Mouse (Mus musculus): Measurements from ENCODE around the gene 4933416C03Rik.

4933416C03Rik gene

GRCm38 (mm10) chr10:116113867-116114474 is at the start of gene 4933416C03Rik:
Gene 4933416C03Rik, minus strand, starts transcription at chr10:116113917.
- DNase-seq (ENCODE audit: low spot score in 2 of 2): no peak

DNA sequence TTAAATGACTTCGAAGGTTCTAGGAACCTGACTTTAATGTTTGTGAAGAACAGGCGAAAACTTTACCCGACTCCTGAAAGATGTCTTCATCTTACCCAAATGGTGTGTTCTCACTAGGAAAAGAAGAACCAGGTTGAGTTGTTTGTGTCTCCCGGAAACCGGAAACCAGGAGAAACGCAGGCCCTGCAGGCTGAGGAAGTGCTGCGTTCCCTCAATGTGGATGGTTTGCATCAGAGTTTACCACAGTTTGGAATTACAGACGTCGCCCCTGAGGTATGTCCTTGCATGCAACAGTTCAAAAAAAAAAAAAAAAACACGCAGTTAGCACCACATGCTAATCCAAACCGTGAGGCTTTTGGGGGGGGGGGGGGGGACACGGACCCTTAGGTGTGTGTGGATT is 48.6 kb upstream of the 4933416C03Rik start:
- no peak for DNase-seq (ENCODE audit: low spot score in 2 of 2)

DNA sequence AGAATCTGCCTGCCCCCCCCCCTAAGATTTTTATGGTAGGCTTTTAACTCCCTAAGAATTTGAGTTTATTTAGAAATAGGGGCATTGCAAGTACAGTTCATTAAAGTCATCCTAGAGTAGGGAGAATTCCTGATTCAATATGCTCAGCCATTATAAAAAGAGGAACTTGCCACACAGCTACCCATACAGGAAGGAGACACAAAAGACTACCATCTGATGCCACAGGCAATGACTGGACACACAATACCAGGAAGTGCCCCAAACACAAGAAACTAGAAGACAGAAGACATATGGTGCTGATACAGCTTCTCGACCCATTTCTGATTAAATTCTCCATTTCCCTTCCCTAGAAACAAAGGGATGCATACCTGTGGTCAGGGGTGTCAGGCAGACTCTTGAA is 43.0 kb upstream of the 4933416C03Rik start:
- DNase-seq (ENCODE audit: low spot score in 2 of 2): no peak

GRCm38 (mm10) chr10:116154707-116155106 is 41.0 kb upstream of the 4933416C03Rik start:
- no peak for DNase-seq (ENCODE audit: low spot score in 2 of 2)

GRCm38 (mm10) chr10:116146091-116146490 is 32.4 kb upstream of the 4933416C03Rik start:
- DNase-seq (ENCODE audit: low spot score in 2 of 2): no peak

- DNase-seq (ENCODE audit: low spot score in 2 of 2): no peak
Observed at GRCm38 (mm10) chr10:116143684-116144083, 30.0 kb upstream of the 4933416C03Rik start.

DNA sequence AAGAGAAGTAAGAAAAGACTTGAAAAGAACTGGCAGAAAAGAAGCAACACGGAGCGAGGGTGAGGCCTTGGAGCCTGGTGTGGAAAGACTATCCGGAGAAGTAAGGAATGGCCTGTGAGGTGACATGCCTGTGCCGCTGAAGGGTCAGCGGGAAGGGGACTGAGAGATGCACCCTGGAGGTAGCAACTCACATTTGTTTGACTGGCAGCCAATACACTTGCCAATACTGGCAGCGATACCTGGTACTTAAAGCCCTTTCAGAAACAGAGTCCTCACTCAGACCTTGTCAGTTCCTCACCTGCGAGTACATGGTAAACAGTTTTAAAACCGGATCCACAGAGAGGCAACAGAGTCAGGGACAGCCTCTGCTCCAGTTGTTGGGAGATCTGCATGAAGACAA is 26.5 kb upstream of the 4933416C03Rik start:
- no peak for DNase-seq (ENCODE audit: low spot score in 2 of 2)

DNA sequence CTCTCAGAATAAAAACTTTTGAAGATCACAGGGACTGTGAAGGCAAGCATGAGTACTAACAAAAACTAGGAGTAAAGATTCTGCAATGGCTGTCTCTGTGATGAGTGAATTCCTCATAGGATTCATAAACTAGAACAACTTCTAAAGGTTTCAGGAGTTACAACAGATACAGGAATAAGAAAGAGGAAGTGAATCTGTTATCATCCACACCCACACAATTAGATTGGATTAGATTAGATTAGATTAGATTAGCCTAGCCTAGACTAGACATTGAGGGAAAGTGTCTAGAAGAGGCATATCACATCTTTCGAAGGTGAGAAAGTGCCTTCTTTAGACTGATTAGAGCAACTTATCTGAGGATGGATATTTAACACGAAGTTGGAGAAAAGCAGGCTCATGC is 21.5 kb upstream of the 4933416C03Rik start:
- DNase-seq (ENCODE audit: low spot score in 2 of 2): no peak

DNA sequence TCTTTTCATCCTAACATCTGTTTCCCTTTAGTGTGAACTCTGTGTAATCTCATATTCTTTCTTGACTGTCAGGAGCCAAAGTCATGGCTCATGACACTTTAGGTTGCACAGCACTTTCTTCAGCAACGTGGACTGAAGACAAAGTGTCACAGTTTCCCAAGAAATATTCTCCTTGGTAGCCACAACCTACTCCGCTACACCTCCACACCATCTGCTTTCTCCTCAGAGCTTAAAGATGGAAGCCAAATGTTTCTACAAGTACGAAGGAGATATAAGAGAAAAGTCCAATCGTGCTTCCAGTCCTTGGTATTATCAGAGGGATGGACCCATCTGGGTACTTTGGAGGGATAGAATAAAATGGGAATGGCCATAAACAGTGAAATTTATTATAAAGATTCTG is 18.5 kb upstream of the 4933416C03Rik start:
- DNase-seq (ENCODE audit: low spot score in 2 of 2): no peak

DNA sequence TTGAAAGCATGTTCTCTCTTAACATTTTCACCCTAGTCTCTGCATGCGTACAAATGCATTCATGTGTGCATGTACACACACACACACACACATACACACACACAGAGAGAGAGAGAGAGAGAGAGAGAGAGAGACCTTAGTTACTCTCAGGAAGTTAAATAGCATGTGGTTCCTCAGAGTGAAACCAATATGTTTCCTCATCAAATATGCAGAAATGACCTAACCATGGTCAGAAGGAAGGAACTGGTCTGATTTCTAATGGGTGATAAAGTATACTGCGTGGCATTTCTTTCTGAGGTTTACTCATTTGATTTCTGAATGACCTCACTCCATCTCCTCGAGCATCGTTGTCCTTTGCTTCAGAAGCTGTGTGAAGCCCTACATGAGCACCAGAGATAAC is 17.5 kb upstream of the 4933416C03Rik start:
- no peak for DNase-seq (ENCODE audit: low spot score in 2 of 2)

- DNase-seq (ENCODE audit: low spot score in 2 of 2): no peak
Observed at GRCm38 (mm10) chr10:116130401-116130800, 16.7 kb upstream of the 4933416C03Rik start.

GRCm38 (mm10) chr10:116125364-116125763 is 11.6 kb upstream of the 4933416C03Rik start:
- no peak for DNase-seq (ENCODE audit: low spot score in 2 of 2)

- DNase-seq (ENCODE audit: low spot score in 2 of 2): no peak
Observed at GRCm38 (mm10) chr10:116123808-116124207, 10.1 kb upstream of the 4933416C03Rik start.

DNA sequence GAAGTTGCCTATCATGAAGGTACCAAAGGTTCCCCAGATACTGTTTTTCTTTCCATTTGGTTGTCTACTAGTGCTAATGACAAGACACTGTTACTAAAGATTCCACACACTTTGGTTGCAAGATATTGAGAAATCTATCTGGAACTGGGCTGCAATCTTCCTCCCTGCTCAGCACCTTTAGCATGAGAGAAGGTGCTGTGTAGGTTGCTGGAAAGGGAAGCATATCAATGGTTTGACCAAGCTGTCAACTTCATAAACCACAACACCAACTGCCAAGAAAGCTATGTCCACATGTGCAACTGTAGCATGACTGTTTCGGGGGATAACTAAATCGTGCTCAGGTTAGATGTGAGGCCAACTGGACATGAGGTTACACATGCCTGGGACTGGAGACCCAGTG is 7.7 kb upstream of the 4933416C03Rik start:
- no peak for DNase-seq (ENCODE audit: low spot score in 2 of 2)

GRCm38 (mm10) chr10:116117060-116117459 is 3.3 kb upstream of the 4933416C03Rik start:
- DNase-seq (ENCODE audit: low spot score in 2 of 2): no peak

- DNase-seq (ENCODE audit: low spot score in 2 of 2): no peak
Observed at GRCm38 (mm10) chr10:116115881-116116677, 2.4 kb upstream of the 4933416C03Rik start.

GRCm38 (mm10) chr10:116112868-116113267 is 849 bp downstream of the 4933416C03Rik start:
- no peak for DNase-seq (ENCODE audit: low spot score in 2 of 2)

DNA sequence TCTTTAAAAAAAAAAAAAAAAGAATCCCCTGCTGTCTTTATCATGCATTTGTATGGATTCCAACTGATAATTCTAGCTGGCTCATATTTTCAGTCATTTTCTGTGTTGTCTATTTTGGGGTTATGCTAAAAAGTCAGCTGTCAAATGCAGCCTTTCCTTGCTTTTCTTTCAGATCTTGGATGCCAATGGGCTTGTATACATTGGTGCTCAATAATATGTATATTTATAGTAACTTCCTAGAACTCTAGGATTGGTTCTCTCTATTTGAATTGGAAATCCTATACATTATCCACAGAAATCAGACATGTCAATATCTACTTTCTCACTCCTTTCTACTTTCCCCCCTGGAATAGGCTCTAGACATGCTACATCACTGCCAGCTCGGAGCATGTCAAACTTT is 5.0 kb downstream of the 4933416C03Rik start:
- DNase-seq (ENCODE audit: low spot score in 2 of 2): no peak

GRCm38 (mm10) chr10:116108176-116108575 is 5.5 kb downstream of the 4933416C03Rik start:
- no peak for DNase-seq (ENCODE audit: low spot score in 2 of 2)

DNA sequence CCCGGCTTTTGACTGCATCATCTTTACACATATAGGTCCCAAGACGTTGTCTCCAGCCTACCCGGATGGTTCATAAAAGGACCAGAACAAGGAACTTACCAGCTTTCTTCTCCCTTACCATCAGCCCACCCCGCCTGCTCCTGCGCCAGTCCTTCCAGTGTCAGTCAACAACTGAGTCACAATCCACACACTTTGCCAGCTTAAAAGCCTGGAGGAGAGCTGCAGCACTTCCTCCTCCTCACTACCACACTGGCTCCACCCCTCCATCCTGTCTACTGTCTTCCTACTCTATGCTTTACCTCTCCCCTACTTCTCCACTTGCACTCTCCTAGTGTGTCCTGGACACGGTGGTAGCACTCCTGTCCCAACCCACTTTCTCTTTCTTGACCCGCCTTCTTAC is 15.2 kb downstream of the 4933416C03Rik start:
- DNase-seq (ENCODE audit: low spot score in 2 of 2): no peak

GRCm38 (mm10) chr10:116096466-116096865 is 17.3 kb downstream of the 4933416C03Rik start:
- DNase-seq (ENCODE audit: low spot score in 2 of 2): no peak

DNA sequence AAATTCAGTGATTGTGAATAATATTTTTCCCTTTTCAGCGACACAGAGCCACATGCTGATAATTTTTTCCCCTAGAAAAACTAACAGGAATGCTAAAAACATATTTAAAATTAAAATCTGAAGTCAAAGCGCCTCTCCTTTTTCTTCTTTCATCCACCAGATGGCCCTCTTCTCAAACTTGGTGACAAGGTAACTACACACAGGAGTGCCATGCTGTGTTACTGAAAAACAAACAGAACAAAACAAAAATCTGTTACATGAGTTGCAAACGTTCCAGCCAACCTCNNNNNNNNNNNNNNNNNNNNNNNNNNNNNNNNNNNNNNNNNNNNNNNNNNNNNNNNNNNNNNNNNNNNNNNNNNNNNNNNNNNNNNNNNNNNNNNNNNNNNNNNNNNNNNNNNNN is 29.8 kb downstream of the 4933416C03Rik start:
- DNase-seq (ENCODE audit: low spot score in 2 of 2): no peak

DNA sequence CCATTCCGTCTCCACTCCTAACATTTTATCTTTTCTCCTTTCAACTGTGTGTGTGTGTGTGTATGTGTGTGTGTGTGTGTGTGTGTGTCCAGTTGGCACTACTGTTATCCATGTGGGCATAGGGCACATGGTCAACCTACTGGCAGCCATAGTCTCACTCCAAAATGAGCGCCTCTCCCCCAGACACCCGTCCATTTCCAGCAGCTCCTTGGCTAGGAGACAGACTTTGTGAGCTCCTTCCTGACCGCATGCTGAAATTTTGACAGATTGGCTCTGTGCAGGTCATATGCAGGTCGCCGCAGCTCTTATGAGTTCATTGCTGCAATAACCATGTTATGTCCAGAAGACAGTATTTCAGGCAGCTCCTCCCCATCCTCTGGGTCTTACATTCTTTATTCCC is 32.9 kb downstream of the 4933416C03Rik start:
- DNase-seq (ENCODE audit: low spot score in 2 of 2): no peak

All from urinary bladder, postnatal 4 days (tissue).